In genomic region chr2:136679280-136680221, GRCm38 (mm10) we compare ENCODE assay signal across 8 mouse cellular contexts. TPM values are rescaled to one million over a fixed set of nuclear protein-coding genes. Genes with fewer than 3 reads are reported as not detected.
DNase-seq lines count a peak whose midpoint lies in the region; ATAC-seq and TF ChIP-seq lines count a peak whose summit lies in the region.

No protein-coding gene starts in this region.

- no peaks in the 10 kb centered on the region for H3K9me3 ChIP-seq in hindbrain, embryonic 15.5 days

- intact Hi-C loops in gastrocnemius, adult 2 months (cut with DNase I), result no loop called here

- peak overlapping the region; percentile 58 for H3K9ac ChIP-seq in hindbrain, embryonic 15.5 days

- peak overlapping the region; percentile 84 for H3K4me3 ChIP-seq in gastrocnemius, adult 2 months
- H3K4me3 ChIP-seq in hindbrain, embryonic 15.5 days, result peak overlapping the region; percentile 51

- no peak for TF ChIP-seq CTCF in gastrocnemius, adult 2 months (IDR thresholded peaks at IDR 0.05)

- no peaks in the 10 kb centered on the region for H3K27me3 ChIP-seq in hindbrain, embryonic 15.5 days

- ATAC-seq in activated CD4-positive, CD25-positive, alpha-beta regulatory T cell, adult 4 months, result peak; percentile 40
- peak; percentile 64 for ATAC-seq in common myeloid progenitor, adult 5-6 weeks (replicated peaks; ENCODE audit: low read depth, poor library complexity, severe bottlenecking)
- ATAC-seq in hindbrain, embryonic 15.5 days (ENCODE audit: low FRiP score, low read depth), result peak; percentile 88

- H3K36me3 ChIP-seq in hindbrain, embryonic 15.5 days, result no peaks in the 10 kb centered on the region

- peak overlapping the region; percentile 88 for H3K27ac ChIP-seq in gastrocnemius, adult 2 months
- H3K27ac ChIP-seq in hindbrain, embryonic 15.5 days (replicated peaks), result peak overlapping the region; percentile 73

- peaks cover 24% of the 10 kb centered on the region for H3K4me1 ChIP-seq in hindbrain, embryonic 15.5 days (replicated peaks)

- peak; percentile 86 for DNase-seq in gastrocnemius, adult 2 months
- peak; percentile 71 to 75 for DNase-seq in layer of hippocampus, postnatal 36 days
- peak; percentile 91 for DNase-seq in lung, postnatal 10 days
- peak; percentile 91 for DNase-seq in right cerebral cortex, adult 18-20 months
- no peak for DNase-seq in natural killer cell, adult 2 months (ENCODE audit: low spot score in 2 of 2)

- WGBS in hindbrain, embryonic 15.5 days, result under 1% methylated on average over 24 of the region's 24 CpGs

- peak overlapping the region; percentile 95 for H3K4me2 ChIP-seq in hindbrain, embryonic 15.5 days

RNA-seq across cellular contexts. Expression of gene Snap25, which starts 33.7 kb away (rescaled TPM):
- under 1 TPM in 1 of 2 experiments, not detected in 1; 0.26 TPM for polyA plus RNA-seq in activated CD4-positive, CD25-positive, alpha-beta regulatory T cell, adult 4 months (2017; shearing (Covaris generic))
- not detected in 2 replicates for total RNA-seq in common myeloid progenitor, adult 5-6 weeks (2017)
- not detected for total RNA-seq in gastrocnemius, adult 2 months (2021)
- 224 and 276 TPM in 2 replicates for polyA plus RNA-seq in hindbrain, embryonic 15.5 days (2015; fragmentation: Nextera tagmentation; extraction: Ambion mirVana)
- total RNA-seq in layer of hippocampus, postnatal 36 days (2021), result 1,000 to 10,000 TPM; 1,936 to 2,126 TPM

Comparison
In these comparisons a context has a peak if more than half of its experiments do, and no peak if none do; other contexts are left out.
1. DNase-seq: peak in gastrocnemius, adult 2 months (single experiment), layer of hippocampus, postnatal 36 days (2 of 2), lung, postnatal 10 days (single experiment) and right cerebral cortex, adult 18-20 months (single experiment); none in natural killer cell, adult 2 months (0 of 2).
2. RNA of gene Snap25, which starts 33.7 kb away (total RNA-seq): 1,936 to 2,126 TPM in layer of hippocampus, postnatal 36 days; not detected in gastrocnemius, adult 2 months and not detected in common myeloid progenitor, adult 5-6 weeks; every median in the first group is over 1,000 times any median in the second.
3. Peak in every context shown above with its lines, with median percentiles within 50 percentile points of each other: ATAC-seq.